Mouse (Mus musculus): Measurements from ENCODE around the gene Rora.

GRCm38 (mm10) chr9:69092119-69093013 lies 438.8 kb downstream of the Rora start:
- TF ChIP-seq CTCF (IDR thresholded peaks at IDR 0.05; ENCODE audit: low read depth): 0 out of 2 replicates have a peak, but pooled peaks have one; percentile 10
- TF ChIP-seq EP300 (optimal IDR thresholded peaks at IDR 0.05): peak; percentile 25

Data from stomach, postnatal 0 days (tissue).